Mouse (Mus musculus): ENCODE results near the gene Emg1.

GRCm38 (mm10) chr6:124711824-124712782 lies at the start of gene Emg1, which contains the start of gene Phb2:
- TF ChIP-seq EP300 (IDR thresholded peaks at IDR 0.05) = peak; percentile 58; the same call in 1 of the 2 replicates
- peak; percentile 1; the same call in 1 of the 2 replicates for TF ChIP-seq CTCF (IDR thresholded peaks at IDR 0.05)

Measured in lung, postnatal 0 days (tissue).